Mouse (Mus musculus) left cerebral cortex, adult 8-10 months (tissue): Measurements from ENCODE around the gene Olfr101. TPM values are rescaled to one million over a fixed set of nuclear protein-coding genes. Genes with fewer than 3 reads are reported as not detected.
A peak's percentile ranks its signal among the peaks of the same experiment; 100 is the strongest.

Experiments
- DNase-seq, 2 experiments: peaks; one replicate each; pipeline ENCODE4 v3.0.0; 2022; ENCODE audit warnings: low spot score in 2 of 2
- total RNA-seq, 4 experiments: library from RNA; stranded (reverse); gene quantifications; 2 replicates each; pipeline ENCODE4 v1.2.4; 2022

The Olfr101 gene
- not detected for total RNA-seq

- no peak for DNase-seq
These were observed at the start of gene Olfr101 for GRCm38 (mm10) chr17:37304213-37304612. Gene Olfr101 (minus strand): TSS chr17:37304313.

GRCm38 (mm10) chr17:37339598-37339997 lies 35.5 kb upstream of the Olfr101 start, which contains the start of gene Olfr103:
Gene Olfr103 (minus strand): TSS chr17:37339698.
- DNase-seq = no peak

- no peak for DNase-seq
These were observed 12.8 kb upstream of the Olfr101 start, which contains the start of gene Olfr102 for GRCm38 (mm10) chr17:37316954-37317353. Gene Olfr102 (minus strand): TSS chr17:37317054.

- no peak for DNase-seq
These were observed 6.1 kb upstream of the Olfr101 start for GRCm38 (mm10) chr17:37310146-37310699.

- DNase-seq = no peak
These were observed 4.4 kb upstream of the Olfr101 start for GRCm38 (mm10) chr17:37308483-37308882.

GRCm38 (mm10) chr17:37283360-37283759 lies 20.8 kb downstream of the Olfr101 start, which contains the start of gene Olfr99:
Gene Olfr99 (minus strand): TSS chr17:37283460.
- no peak for DNase-seq

- no peak for DNase-seq
These were observed 23.8 kb downstream of the Olfr101 start for GRCm38 (mm10) chr17:37280331-37280730.

GRCm38 (mm10) chr17:37276573-37276972 lies 27.5 kb downstream of the Olfr101 start:
- no peak for DNase-seq

- DNase-seq = no peak
These were observed 28.4 kb downstream of the Olfr101 start for GRCm38 (mm10) chr17:37275626-37276248.

- peak in 1 of 2 experiments; percentile 7 for DNase-seq
These were observed 33.4 kb downstream of the Olfr101 start for GRCm38 (mm10) chr17:37270702-37271092.

GRCm38 (mm10) chr17:37270058-37270701 lies 33.9 kb downstream of the Olfr101 start, which contains the start of gene H2-M3:
Gene H2-M3 (plus strand): TSS chr17:37270220.
- peak; percentile 75 to 95 for DNase-seq

- DNase-seq = no peak
These were observed 40.5 kb downstream of the Olfr101 start, which contains the start of gene Olfr98 for GRCm38 (mm10) chr17:37263626-37264025. Gene Olfr98 (minus strand): TSS chr17:37263749.

GRCm38 (mm10) chr17:37250544-37250943 lies 53.6 kb downstream of the Olfr101 start:
- DNase-seq = no peak

GRCm38 (mm10) chr17:37249460-37249859 lies 54.7 kb downstream of the Olfr101 start:
- no peak for DNase-seq

Other genes with a start within 250 kb of the Olfr101 start
- not detected for gene Olfr90, start 215.8 kb downstream of the Olfr101 start, total RNA-seq
- gene Olfr91, start 206.0 kb downstream of the Olfr101 start, total RNA-seq = not detected
- not detected for gene Olfr92, start 184.2 kb downstream of the Olfr101 start, total RNA-seq
- not detected for gene Olfr93, start 142.8 kb downstream of the Olfr101 start, total RNA-seq
- not detected for gene Ubd, start 110.4 kb downstream of the Olfr101 start, total RNA-seq
- gene Olfr94, start 103.3 kb downstream of the Olfr101 start, total RNA-seq = not detected
- not detected for gene Olfr95, start 91.2 kb downstream of the Olfr101 start, total RNA-seq
- gene Olfr96, start 84.2 kb downstream of the Olfr101 start, total RNA-seq = not detected
- gene Olfr97, start 67.0 kb downstream of the Olfr101 start, total RNA-seq = not detected
- not detected for gene Olfr98, start 40.6 kb downstream of the Olfr101 start, total RNA-seq
- 1 to 10 TPM; 3.5 to 7.0 (median 4.7) TPM for gene H2-M3, start 34.1 kb downstream of the Olfr101 start, total RNA-seq
- not detected for gene Olfr99, start 20.9 kb downstream of the Olfr101 start, total RNA-seq
- gene Olfr102, start 12.7 kb upstream of the Olfr101 start, total RNA-seq = not detected
- gene Olfr103, start 35.4 kb upstream of the Olfr101 start, total RNA-seq = not detected
- gene Olfr104-ps, start 55.3 kb upstream of the Olfr101 start, total RNA-seq = not detected
- gene Olfr105-ps, start 74.7 kb upstream of the Olfr101 start, total RNA-seq = not detected
- not detected for gene Olfr106-ps, start 86.1 kb upstream of the Olfr101 start, total RNA-seq
- not detected for gene Olfr107, start 94.9 kb upstream of the Olfr101 start, total RNA-seq
- not detected for gene Olfr108, start 141.2 kb upstream of the Olfr101 start, total RNA-seq
- gene Olfr109, start 154.6 kb upstream of the Olfr101 start, total RNA-seq = not detected
- gene H2-M2, start 179.2 kb upstream of the Olfr101 start, total RNA-seq = not detected
- 1 to 10 TPM in 1 of 4 experiments, under 1 TPM in 1, not detected in 2; 0.87 to 1.6 TPM for gene Olfr110, start 188.2 kb upstream of the Olfr101 start, total RNA-seq
- 1 to 10 TPM in 2 of 4 experiments, under 1 TPM in 2; 0.36 to 3.8 (median 1.7) TPM for gene Olfr111, start 203.7 kb upstream of the Olfr101 start, total RNA-seq